Mouse (Mus musculus) skeletal muscle tissue, postnatal 0 days (tissue): Measurements from ENCODE around the gene Lmbrd2. TPM values are rescaled to one million over a fixed set of nuclear protein-coding genes. Genes with fewer than 3 reads are reported as not detected.

Source experiments
- polyA plus RNA-seq: library from polyadenylated mRNA; unstranded; fragments of >200 nt; fragmentation: Nextera tagmentation; extraction: Ambion mirVana; gene quantifications from 2 replicates; pipeline ENCODE4 v1.2.1, GENCODE M21; 2015

Gene Lmbrd2
- polyA plus RNA-seq: 1.3 and 1.8 TPM in 2 replicates

GRCm38 (mm10) chr15:9140252-9140680 is at the start of gene Lmbrd2:
Gene Lmbrd2 (plus strand): TSS chr15:9140550.

GRCm38 (mm10) chr15:9155325-9155724 is 15.0 kb downstream of the Lmbrd2 start, which contains the start of gene Skp2:
Gene Skp2 (minus strand): TSS chr15:9155425.

Other genes starting within 250 kb of the Lmbrd2 start
- gene Ranbp3l, start 172.6 kb upstream of the Lmbrd2 start, polyA plus RNA-seq: 0.13 and 0.35 TPM in 2 replicates
- 18.0 and 23.1 TPM in 2 replicates for gene Nadk2, start 69.3 kb upstream of the Lmbrd2 start, polyA plus RNA-seq
- 14.9 and 16.8 TPM in 2 replicates for gene Skp2, start 14.9 kb downstream of the Lmbrd2 start, polyA plus RNA-seq
- 0.06 TPM in 1 of 2 replicates, not detected in the other for gene Ugt3a1, start 136.3 kb downstream of the Lmbrd2 start, polyA plus RNA-seq
- gene Ugt3a2, start 195.0 kb downstream of the Lmbrd2 start, polyA plus RNA-seq: 0.11 TPM in 1 of 2 replicates, not detected in the other